Mouse (Mus musculus) gonadal fat pad, adult 2 months (tissue): Measurements from ENCODE around the gene Gm20379. TPM values are rescaled to one million over a fixed set of nuclear protein-coding genes. Genes with fewer than 3 reads are reported as not detected.

Source experiments
- DNase-seq: peaks from one replicate; pipeline ENCODE4 v3.0.0-alpha.2; 2012; ENCODE audit warnings: low read depth
- polyA plus RNA-seq: library from polyadenylated mRNA; depleted of rRNA; stranded (reverse); fragments of >200 nt; gene quantifications from 2 replicates; pipeline ENCODE4 v1.2.3, GENCODE M21; 2012; rRNA removed

Gene Gm20379
- polyA plus RNA-seq = not detected in 2 replicates

DNA sequence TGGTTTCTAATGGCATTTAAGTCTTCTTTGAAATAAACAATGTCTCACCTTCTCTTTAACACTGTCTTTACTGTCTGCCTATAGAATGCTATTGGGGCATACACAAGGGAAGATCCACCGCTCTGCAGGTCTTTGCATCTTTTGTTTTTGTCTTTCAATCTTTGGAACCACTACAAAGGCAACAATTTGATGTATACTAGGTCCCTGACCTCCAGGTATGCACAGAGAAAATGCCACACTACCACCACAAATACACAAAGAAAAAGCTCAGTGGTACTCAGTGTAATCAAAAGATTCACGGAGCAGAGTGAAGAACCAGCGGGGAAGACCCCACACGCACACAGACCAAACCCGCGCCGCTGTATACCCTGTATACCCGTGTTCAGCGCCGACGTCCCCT is at the start of gene Gm20379:
Gene Gm20379, plus strand, starts transcription at position 301 of the 400 bp plus-strand sequence.
- no peak for DNase-seq

DNA sequence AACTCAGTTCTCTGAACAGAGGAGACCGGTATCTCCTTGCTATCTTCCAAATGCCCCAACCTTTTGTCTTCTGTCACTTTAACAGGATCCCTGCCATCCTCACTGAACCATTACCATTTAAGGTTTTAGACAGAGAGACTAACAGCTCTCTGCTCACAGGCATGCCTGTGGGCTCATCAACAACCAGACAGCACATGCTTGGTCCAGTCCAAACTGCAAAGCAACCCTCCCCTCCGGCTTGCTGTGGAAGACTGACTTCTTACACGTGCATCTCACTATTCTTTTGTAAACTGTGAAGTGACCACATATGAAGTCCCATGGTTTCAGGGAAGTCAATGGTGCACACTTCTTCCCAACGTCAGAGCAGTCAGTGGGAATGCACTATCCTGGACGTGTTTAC is 44.5 kb upstream of the Gm20379 start:
- DNase-seq = no peak

DNA sequence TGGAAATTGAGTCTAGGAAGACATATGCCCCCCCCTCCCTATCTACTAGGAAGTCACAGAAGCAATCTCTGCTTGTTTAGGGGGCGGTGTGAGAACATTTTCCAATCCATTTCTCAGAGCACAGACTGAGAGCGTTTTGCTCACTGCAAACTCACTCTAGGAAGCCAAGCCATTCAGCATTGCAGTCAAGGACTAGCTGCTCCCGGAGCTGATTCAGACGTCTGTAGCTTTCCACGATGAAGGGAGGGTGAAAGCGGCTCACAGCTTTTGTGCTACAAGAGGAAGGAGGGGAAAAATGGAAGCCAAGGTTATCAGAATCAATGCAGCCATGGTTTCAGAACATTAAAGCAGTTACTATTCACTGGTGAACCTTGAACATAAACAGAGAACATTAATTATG is 42.2 kb upstream of the Gm20379 start:
- DNase-seq = no peak

DNA sequence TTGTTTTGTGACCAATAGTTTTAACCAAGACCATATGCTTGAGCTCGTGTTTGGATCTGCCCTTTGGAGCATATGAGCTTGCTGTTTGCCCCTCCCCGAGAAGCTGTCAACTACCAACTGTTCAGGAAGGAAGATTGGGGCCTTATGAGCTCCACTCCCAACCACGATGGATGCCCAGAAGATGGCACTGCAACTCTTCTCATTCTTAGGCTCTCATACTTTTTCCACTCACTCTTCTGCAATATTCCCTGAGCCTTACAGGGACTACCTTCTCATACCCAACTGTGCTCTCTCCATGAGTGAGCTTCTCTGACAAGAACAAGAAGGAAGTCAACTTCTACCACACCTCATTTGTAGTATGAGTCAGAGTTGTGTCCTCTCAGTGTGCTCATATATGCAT is 38.7 kb upstream of the Gm20379 start:
- DNase-seq = no peak

DNA sequence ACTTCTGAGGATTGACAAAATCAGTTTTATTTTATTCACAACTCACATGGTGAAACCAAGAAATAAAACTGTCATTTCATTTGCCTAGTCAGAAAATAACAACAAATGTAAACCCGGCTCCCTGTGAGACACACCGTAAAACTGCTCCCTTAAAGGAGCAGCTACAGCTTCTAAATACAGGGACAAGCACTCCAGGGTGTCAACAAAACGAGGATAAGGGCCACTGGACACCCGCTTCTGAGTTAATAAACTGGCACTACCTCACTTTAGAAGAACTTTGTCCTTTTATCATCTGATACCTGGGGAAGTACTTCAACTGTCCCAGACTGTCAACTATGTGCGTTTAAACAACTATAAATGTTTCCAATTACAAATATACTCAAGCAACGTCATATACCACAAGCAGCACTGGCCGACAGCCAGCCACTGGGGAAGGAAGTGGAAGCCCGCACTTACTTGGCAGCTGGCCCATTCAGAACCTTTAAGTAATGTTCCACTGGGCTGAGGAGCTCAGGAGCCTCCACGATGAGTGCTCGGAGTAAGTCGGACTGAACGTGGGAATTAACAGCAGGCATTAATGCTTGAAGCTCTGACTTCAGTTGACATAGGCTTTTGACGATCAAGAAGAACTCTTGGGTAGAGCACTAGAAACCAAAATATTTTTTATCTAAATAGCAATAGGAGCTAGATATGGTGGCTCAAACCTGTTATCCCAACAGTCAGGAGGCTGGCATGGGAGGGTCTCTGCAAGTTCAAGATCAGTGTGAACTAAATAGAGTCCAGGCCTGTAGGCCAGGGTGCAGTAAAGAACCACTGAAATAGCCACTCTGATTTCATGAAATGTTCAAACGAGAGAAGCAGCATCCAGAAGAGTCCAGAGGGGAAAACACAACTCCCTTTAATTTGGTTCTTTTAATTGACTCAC is 31.2 kb upstream of the Gm20379 start:
- no peak for DNase-seq

DNA sequence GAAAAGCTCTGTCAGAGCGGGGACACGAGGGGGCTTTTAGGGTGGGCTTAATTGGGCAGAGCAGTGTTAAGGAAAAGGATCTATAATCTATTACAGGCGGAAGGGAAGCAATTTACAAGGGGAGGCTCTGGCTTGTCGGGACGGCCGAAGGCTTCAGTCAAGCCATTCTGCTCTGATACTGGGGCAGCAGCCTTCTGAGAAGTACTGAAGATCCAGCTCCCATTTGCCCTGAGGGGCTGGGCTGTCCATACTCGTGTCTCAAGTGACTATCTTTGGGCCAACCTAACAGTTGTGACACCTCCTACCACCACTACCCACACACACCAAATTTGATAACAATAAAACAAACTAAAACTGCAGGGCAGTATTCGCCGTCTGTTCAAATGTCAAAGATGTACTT is 30.5 kb upstream of the Gm20379 start:
- DNase-seq = no peak

DNA sequence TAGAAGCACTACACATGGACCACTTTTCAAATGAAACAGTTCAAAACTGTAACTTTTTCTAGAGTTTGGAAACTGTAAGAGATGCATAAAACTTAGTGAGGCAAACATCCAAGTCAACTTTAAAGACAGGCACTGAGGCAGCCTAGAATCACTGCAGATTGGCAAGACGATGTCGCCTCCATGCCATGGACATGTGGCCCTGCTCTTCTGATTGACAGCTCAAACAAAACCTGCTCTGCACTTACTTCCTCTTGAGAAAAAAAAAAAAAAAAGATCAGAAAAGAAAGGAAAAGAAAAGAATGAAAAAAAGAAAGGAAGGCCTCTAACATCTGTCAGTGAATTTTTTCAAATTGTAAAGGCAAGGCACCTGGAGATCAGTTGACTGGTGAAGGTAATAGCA is 28.8 kb upstream of the Gm20379 start:
- DNase-seq = no peak

DNA sequence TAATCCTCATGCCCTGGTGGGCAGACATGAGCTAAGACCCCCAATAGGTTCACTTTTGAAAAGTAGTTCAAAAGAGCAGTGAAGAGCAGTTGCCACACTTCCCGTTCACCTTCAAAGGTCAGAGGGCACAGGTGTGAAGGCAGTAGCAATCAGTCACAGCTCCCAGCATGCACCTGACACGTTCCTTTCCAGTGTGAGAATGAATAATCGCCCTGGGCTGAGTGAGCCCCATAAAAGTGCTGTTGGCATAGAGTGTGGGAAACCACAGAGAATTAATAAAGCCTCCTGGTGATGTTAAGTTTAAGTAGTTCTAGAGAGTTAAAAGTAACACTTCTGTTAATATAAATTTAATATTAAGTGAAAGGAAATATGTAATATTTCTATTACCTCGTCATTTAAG is 14.2 kb upstream of the Gm20379 start:
- no peak for DNase-seq

DNA sequence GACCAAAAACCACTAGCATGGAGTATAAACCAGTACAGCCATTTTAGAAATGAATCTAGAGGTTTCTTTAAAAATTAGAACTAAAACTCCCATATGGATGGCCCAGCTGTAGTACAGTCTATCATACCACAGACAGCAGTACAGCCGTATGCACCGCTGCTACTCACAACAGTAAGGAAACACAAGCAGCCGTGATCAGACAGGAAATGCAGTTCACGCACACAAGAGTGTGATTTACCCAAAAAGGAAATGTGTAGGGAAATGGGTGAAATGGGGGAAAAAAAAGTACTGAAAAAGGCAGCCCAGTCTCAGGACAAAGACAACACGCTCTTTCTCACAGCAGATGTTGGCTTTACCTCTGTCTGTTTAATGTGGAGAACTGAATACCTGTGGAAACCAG is 11.9 kb upstream of the Gm20379 start:
- DNase-seq = no peak

DNA sequence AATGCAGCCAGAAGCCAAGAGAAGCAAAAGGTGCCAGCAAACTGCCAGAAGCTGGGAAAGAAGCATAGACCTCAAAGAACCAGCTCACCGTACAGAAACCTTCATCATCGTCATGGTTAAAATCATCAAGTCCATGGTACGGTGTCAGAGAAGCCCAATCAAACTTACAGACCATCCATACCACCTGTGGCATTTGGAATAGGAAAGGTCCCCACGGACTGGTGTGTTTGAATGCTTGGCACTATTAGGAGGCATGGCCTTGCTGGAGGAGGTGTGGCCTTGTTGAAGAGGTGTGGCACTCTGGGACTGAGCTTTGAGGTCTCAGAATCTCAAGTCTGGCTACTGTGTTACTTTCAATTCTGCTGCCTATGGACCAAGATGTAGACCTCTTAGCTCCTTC is 9.3 kb upstream of the Gm20379 start:
- DNase-seq = no peak

DNA sequence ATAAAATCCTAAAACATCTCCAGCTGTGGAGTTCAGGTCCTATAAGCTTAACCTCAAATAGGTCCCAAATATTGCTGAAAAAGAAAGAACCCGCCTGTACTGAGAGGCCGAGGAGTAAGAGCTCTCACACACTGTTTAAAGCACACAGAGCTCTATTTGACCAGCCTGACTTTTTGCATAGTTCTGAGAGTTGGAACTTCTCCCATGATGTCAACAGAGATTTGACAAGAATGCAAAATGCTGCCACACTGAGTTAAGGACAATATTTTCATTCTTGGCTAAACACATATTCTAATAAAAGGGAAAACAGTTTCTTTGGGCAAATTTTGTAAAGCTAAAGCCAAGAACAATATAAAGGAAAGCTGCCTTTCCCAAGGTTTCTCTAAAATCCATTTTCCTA is 8.8 kb upstream of the Gm20379 start:
- no peak for DNase-seq

DNA sequence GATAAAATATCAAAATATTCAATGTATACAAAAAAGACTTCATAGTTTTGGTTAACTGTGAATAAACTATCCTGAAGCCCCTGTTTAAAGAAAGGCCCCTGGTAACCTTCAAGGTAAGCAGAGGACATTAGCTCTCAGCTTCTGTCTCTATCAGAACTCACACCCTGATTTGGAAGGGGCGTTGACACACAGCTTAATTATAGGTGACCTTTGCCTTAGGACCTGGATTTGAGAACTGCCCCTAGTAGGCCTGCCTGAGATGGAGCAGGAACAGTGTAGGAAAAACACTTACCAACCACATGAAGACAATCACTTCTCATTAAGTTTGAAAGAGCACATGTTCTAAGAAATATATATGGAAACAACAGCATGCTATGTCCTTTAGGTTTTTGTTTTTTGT is 6.3 kb upstream of the Gm20379 start:
- DNase-seq = no peak

DNA sequence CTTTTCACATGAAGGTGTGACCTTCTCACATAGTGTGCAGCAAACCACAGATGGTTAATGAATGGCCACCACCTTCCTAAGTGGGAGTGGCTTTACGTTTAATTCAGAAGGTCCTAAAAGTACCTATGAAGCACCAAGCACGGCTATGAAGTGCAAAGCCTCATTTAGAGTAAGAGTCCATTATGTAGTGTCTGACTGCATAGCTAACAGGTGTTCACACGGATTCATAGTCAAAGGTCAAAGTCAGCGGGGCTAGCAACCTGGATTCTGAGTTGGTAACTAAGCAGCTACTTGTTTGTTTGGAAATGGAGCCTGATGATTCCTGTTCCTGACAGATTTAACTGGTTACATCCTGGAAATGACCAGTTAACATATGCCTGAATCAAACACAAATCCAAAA is 4.0 kb upstream of the Gm20379 start:
- no peak for DNase-seq

DNA sequence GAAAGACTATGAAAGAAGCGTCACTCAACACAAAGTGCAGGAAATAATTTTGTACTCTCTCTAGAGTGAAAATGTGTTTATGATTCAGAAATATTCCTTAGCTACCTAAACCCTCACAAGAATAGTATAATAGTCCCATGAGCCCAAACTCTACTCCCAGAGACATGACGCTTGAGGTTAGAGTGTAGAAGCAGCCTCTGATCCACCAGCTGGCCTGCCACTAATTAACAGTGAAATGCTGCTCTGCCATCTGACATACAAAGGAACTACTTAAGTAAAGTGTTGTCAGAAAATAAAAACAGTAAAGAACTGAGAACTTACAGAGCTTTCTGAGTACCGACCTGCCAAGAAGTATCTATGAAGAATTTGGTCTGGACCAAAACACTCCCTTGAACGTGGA is 3.3 kb upstream of the Gm20379 start:
- no peak for DNase-seq

DNA sequence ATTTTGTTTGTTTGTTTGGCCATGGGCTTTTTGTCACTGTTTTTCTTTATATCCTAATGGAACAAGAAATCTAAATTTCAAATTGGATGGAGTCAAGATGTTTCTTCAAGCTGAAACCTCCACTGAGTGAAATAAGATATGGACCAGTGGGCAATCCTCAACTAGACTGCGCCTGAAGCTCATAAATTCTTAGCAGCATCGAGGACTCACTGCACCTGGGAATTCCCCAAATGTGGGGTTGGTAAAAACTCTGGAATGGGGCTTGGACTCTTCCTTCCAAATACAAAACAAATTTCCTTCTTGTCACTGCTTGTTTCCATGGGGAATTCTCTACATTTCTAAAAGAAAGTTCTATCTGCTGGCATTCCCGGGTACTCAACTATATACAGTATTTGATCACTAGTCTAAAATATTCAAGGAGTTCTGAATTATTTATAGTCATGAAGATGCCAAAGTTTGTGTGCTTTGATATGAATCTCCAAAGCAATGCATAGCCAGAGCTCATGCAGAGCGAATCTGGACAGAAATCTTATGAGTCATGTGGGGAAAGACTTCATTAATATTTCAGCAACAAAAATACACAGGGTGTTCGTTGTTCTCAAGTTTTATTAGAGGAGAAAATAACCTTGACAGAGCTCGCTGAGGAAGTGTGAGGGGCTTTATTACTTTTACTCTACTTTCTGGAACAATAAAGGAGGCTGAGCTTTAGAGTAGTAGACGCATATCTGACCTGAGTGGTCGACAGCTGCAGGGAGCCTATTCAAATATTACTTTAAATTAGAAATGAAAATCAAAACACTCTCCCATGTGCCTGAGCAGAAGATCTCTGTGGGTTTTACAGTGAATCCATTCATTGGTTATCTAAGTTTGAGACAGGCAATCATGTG is 2.5 kb upstream of the Gm20379 start:
- no peak for DNase-seq

DNA sequence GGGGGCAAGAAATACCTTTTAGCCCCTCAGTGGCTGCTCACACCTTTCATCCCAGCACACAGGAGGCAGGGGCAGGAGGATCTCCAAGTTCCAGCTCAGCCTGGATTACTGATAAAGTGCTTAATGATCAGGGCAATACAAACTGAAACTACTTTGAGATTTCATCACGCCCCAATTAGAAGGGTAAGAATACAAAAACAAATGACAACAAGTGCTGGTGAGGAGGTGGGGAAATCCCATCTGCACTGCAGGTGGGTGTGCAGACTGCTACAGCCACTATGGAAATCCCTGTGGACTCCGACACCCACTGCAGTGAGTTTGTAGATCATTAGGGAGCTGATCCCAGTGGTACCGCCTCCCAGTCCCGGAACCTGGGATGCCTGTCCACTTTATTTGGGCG is 1.5 kb upstream of the Gm20379 start:
- DNase-seq = no peak

DNA sequence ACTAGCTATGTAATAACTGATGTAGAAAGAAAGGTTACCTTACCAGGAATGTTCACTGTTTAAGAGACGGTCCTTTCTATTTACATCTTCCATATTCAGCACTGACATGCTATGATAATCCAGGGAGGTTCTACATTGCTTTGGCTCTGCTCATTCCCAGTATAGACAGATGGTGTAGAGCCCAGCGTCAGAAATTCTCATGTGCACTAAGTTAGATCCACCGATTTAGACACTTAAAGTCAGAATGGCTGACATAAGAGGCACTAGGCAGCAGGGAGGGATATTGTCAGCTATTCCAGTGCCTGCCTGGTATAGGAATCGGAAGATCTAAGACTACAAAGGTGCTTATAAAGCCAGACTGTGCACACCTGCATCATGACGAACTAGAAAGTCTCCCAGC is 8.8 kb downstream of the Gm20379 start:
- DNase-seq = no peak

DNA sequence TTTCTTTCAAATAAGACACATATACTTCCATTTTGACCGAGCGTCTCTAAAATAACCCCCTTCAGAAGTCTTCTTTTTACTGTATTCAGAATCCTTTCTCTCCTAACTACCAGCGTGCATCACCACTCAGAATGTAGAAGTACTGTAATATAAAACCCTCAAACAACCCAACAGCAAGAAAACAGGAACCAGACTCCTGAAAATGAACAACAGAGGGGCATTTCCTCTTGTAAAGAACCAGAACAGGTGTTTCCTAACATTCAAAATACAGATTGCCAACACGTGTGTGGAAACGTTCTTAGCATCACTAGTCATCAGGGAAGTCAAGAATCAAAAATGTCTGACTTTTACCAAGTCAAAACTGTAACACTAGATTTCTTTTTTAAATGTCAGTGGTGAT is 15.0 kb downstream of the Gm20379 start:
- DNase-seq = no peak

DNA sequence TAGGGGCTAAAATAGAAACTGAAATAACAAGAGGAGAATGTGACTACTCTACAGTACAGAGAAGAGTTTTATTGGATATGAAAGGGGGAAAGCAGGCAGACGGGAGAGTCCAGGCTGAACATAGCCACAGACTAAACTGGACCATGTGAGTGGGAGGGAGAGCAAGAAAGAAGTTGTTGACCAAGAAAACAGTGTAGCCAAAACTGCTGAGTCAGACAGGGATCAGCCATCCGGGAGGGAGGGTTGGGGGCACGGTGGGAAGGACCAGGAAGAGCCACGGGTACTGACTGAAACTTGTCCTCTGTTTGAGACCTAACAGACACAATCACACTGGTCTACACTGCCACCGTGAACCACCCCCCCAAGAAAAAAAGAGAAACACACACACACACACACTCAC is 20.2 kb downstream of the Gm20379 start:
- DNase-seq = no peak

DNA sequence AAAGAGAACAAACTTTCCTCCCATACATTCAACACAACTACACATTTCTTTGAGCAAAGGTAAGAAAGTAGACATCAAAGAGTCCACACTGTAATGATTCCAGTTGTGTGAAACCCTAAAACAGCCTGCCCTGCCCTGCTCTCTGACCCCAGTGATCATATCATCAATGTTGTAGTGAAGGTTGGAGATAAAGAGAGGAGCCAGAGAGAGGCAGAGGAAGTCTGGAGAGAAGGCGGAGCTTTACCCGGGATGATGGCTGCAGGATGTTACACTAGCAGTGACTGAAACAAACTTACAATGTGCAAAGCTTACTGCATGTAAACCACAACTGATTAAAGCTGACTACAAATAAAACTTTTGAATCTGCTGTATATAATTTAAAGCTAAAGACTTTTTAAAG is 22.2 kb downstream of the Gm20379 start:
- no peak for DNase-seq

DNA sequence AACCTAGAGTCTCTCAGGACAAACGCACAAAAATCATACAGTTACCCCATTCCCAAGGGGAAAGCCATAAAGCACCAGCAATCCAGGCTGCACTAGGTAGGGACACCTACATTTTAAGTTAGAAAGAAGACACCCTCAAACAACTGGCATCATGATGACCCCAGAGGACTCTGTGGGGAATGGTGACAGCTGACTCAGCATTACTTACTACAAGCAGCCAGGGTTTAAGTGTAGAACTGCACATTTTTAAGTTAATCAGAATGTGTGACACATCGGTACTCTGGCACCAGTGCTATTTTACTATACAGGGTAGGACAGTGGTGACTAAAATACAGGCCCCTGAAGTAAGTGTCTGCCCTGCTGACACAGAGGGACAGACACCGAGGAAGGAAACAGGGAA is 24.8 kb downstream of the Gm20379 start:
- DNase-seq = no peak

DNA sequence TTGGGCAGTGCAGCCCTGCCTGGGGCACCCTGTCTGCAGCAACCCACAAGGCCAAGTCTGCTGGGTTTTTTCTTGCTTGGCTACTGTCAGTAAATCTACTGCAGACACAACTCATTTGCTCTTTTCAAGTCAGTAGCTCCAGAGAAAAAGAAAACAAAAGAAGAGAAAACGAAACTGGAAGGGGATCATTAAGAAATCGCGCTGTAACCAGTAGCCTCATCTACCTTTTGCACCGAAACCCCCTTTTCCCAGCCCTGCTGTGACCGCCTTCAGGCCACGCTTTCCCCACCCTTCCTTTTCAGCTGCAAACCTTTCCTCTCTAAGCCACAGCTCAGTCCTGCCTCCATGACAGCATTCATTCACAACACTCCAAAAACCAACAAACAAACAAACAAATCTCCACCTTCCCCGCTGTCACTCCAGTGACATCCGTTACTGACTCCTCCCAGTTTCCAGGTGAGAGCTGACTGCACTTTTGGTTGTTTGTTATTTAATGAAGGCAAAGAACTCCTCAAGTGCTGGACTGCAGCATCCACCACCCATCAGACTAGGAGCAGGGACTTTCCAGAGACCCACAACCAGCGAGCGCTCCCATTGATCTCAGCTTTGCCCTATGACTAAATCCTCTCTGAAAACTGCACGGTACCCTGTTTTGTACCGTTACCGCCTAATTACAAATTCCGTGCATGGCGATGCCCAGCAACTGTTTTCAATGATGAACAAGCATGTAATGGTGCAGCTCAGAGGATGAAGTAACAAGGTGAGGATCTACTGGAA is 26.5 kb downstream of the Gm20379 start:
- DNase-seq = no peak
